Mouse (Mus musculus) C2C12 (cell line): ENCODE results near the gene Arpp21. TPM values are rescaled to one million over a fixed set of nuclear protein-coding genes. Genes with fewer than 3 reads are reported as not detected.

Experiments
- H3K27me3 ChIP-seq: one replicate; pipeline ENCODE4 v1.6.1; 2011; ENCODE audit not compliant: control insufficient read depth, insufficient read depth, insufficient read length
- H3K36me3 ChIP-seq: one replicate; pipeline ENCODE4 v1.6.1; 2011; ENCODE audit not compliant: control insufficient read depth, insufficient read depth
- H3K4me3 ChIP-seq: one replicate; pipeline ENCODE4 v1.5.1; 2011; ENCODE audit warnings: mild to moderate bottlenecking, control low read depth; ENCODE audit not compliant: poor library complexity, insufficient read depth, severe bottlenecking
- H3K79me2 ChIP-seq: one replicate; pipeline ENCODE4 v1.6.1; 2011; ENCODE audit not compliant: control insufficient read depth, insufficient read depth
- H3K79me3 ChIP-seq: one replicate; pipeline ENCODE4 v1.6.1; 2011; ENCODE audit warnings: low read depth, control low read depth
- H3ac ChIP-seq: one replicate; pipeline ENCODE3; 2011; ENCODE audit warnings: low read depth; ENCODE audit not compliant: control insufficient read depth, insufficient read length
- CEBPB ChIP-seq: IDR thresholded peaks from one replicate; pipeline ENCODE4 v1.6.1; 2011; ENCODE audit warnings: low read depth, mild to moderate bottlenecking, control low read depth, moderate library complexity
- CTCF ChIP-seq: IDR thresholded peaks from one replicate; pipeline ENCODE4 v1.5.1; 2011; ENCODE audit not compliant: control insufficient read depth, insufficient read depth, insufficient read length
- FOSL1 ChIP-seq: IDR thresholded peaks from one replicate; pipeline ENCODE4 v1.8.0; 2011; ENCODE audit warnings: mild to moderate bottlenecking, low read length; ENCODE audit not compliant: poor library complexity, insufficient read depth, severe bottlenecking
- MAX ChIP-seq: IDR thresholded peaks from one replicate; pipeline ENCODE4 v1.6.1; 2011; ENCODE audit warnings: mild to moderate bottlenecking, control low read depth
- MYOD1 ChIP-seq: IDR thresholded peaks from one replicate; pipeline ENCODE4 v1.6.1; 2011; ENCODE audit warnings: low read depth; ENCODE audit not compliant: control insufficient read depth, insufficient read length
- MYOG ChIP-seq: IDR thresholded peaks from one replicate; pipeline ENCODE4 v1.6.1; 2011; ENCODE audit not compliant: control insufficient read depth, insufficient read length; ENCODE audit errors: extremely low read depth
- USF1 ChIP-seq: IDR thresholded peaks from one replicate; pipeline ENCODE4 v1.6.1; 2011; ENCODE audit warnings: low read depth, mild to moderate bottlenecking, control low read depth, moderate library complexity
- polyA plus RNA-seq: library from polyadenylated mRNA; unstranded; fragments of >200 nt; fragmentation: generic; extraction: Trizol; gene quantifications from one replicate; pipeline ENCODE4 v1.2.1, GENCODE M21; 2012; ENCODE audit warnings: missing spikeins

The Arpp21 gene
- polyA plus RNA-seq, 1 experiment = 0.16 TPM

GRCm38 (mm10) chr9:112194049-112194448 is 41.7 kb downstream of the Arpp21 start:
- Histone ChIP-seq H3K79me2 (no peaks in the 10 kb centered on the region), H3K4me3 (no peak overlapping the region), H3K27me3 (no peaks in the 10 kb centered on the region), H3ac (no peak overlapping the region), H3K36me3 (no peaks in the 10 kb centered on the region), H3K79me3 (no peaks in the 10 kb centered on the region)
- TF ChIP-seq MYOD1 (no peak), CEBPB (no peak), FOSL1 (no peak), MYOG (no peak), CTCF (no peak), USF1 (no peak), MAX (no peak)

DNA sequence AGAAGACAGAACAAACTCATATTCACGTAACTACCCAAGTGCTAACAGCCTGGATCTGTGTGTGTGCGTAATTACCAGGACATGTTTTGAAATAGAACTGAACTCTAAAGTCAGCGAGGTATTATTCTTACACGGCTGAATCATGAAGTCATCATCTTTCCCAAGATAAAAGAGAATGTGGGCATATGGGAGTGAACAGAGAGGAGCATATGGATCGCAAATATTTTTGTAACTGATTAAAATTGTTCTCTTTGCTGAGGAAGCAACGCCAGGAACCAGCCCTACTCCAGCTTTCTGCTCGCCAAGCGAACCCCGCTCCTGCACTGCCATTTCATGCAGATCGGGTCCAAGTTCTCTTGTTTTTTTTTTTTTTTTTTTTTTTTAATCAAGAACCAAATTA is 46.3 kb downstream of the Arpp21 start:
- Histone ChIP-seq H3ac (no peak overlapping the region), H3K79me3 (no peaks in the 10 kb centered on the region), H3K27me3 (no peaks in the 10 kb centered on the region), H3K4me3 (no peak overlapping the region), H3K79me2 (no peaks in the 10 kb centered on the region), H3K36me3 (no peaks in the 10 kb centered on the region)
- no peak for TF ChIP-seq FOSL1
- no peak for TF ChIP-seq USF1
- no peak for TF ChIP-seq CEBPB
- no peak for TF ChIP-seq MAX

DNA sequence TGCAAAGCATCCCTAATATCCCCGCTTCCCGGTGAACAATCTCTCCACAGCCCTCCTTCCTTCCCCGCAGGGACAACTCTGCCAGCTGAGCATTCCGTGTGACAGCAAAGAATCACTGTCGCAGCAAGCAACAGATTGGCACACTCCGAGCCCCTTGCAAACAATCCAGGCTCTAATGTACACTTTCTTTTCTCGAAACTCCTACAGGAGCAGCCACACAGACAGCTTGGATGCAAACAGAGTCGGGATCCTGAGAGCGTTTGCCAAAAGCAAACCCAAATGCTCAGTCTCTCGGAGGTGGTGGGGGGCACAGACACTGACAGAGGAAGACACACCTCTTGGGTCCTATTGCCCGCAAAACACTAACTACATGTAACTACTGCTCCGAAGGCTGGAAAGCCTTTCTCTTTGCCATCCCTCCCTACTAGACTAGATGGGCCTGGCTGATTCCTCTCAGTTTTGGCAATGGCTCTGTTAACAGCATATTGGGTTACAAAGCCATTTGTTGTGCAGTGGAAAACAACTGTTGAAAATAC is 47.3 kb downstream of the Arpp21 start:
- Histone ChIP-seq H3K79me3 (no peaks in the 10 kb centered on the region), H3K4me3 (no peak overlapping the region), H3K79me2 (no peaks in the 10 kb centered on the region), H3K27me3 (no peaks in the 10 kb centered on the region), H3ac (no peak overlapping the region), H3K36me3 (no peaks in the 10 kb centered on the region)
- no peak for TF ChIP-seq USF1
- TF ChIP-seq MAX = no peak
- TF ChIP-seq CTCF = no peak
- TF ChIP-seq CEBPB = no peak
- no peak for TF ChIP-seq MYOD1
- TF ChIP-seq MYOG = no peak
- TF ChIP-seq FOSL1 = no peak

GRCm38 (mm10) chr9:112187667-112188066 is 48.1 kb downstream of the Arpp21 start:
- Histone ChIP-seq H3K79me3 (no peaks in the 10 kb centered on the region), H3K27me3 (no peaks in the 10 kb centered on the region), H3ac (no peak overlapping the region), H3K36me3 (no peaks in the 10 kb centered on the region), H3K4me3 (no peak overlapping the region), H3K79me2 (no peaks in the 10 kb centered on the region)
- TF ChIP-seq MYOG (no peak), CEBPB (no peak), USF1 (no peak), CTCF (no peak), MAX (no peak), FOSL1 (no peak), MYOD1 (no peak)

DNA sequence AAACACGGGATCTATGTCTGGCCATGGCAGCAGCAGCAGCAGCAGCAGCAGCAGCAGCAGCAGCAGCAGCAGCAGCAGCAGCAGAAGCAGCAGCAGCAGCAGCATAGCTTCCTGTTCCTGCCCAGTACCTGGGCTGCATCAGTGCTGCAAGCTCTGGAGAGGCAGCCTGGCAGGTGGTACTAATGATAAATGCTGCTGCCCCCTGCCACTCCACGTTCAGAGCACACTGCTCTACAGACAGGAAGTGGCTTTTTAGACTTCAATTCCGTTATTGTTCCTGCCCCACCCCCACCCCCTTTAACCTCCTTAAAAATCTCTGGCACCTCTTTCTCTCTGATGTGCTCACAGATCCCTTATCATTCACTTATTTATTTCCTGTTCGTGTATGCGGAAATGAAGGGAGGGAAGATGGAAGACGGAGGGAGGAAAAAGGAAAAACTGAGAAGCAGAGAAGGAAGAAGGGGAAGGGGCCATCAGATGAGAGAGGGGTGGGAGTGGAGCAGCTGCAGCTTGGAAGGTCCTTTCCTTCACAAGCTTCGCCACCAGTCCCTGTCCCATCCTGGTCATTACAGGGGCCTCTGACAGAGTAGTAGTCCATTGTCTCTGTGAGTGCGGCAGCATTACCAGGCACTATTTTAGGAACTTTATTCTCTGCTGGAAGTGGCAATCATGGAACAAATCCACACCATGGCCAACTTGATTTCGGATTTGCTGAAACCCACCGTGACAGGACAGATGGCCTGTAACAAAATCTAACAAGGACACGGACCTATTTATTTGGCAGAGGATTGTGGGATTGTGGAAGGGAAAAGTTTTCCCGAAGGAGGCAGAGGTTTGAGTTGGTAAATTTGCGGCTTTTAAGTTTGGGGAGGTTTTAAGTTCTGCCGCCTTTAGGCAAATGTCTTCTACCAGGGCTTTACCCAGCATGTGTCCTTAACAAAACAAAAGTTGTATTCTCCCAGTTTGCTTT is 49.1 kb downstream of the Arpp21 start:
- no peaks in the 10 kb centered on the region for H3K79me3 ChIP-seq
- H3K36me3 ChIP-seq = no peaks in the 10 kb centered on the region
- no peak overlapping the region for H3ac ChIP-seq
- TF ChIP-seq FOSL1 = no peak
- no peak for TF ChIP-seq CEBPB
- TF ChIP-seq MYOG = no peak
- H3K27me3 ChIP-seq = no peaks in the 10 kb centered on the region
- H3K79me2 ChIP-seq = no peaks in the 10 kb centered on the region
- H3K4me3 ChIP-seq = no peak overlapping the region
